Mouse (Mus musculus) regulatory T cell (primary cell): ENCODE data around the gene Ucp1.

Source experiments
- in situ Hi-C: fragments of 300-600 bp; cut with MboI, MseI; formaldehyde crosslinking; loops from one replicate; pipeline ENCODE4 v1.15.1; 2025; ENCODE audit warnings: high pct_unique_total_duplicates

Gene Ucp1

GRCm38 (mm10) chr8:83331899-83332697, 41.9 kb downstream of the Ucp1 start, which contains the start of gene Elmod2:
Gene Elmod2, minus strand, starts transcription at chr8:83332486.
- in situ Hi-C loops, result loop anchor here (5.0 to 10.0 kb wide), 2 partner anchors 120 to 243 kb away; no protein-coding TSS in a partner anchor

- in situ Hi-C loops, result loop anchor here (5.0 to 10.0 kb wide), 2 partner anchors 119 to 242 kb away; no protein-coding TSS in a partner anchor
These were observed 42.7 kb downstream of the Ucp1 start for GRCm38 (mm10) chr8:83332864-83333263.

GRCm38 (mm10) chr8:83342076-83342475, 51.9 kb downstream of the Ucp1 start:
- in situ Hi-C loops, result no loop called here

- in situ Hi-C loops, result no loop called here
These were observed 52.5 kb downstream of the Ucp1 start for GRCm38 (mm10) chr8:83342693-83343092.
